Mouse (Mus musculus) liver, postnatal 0 days (tissue): ENCODE results near the gene Bpifb9a. TPM values are rescaled to one million over a fixed set of nuclear protein-coding genes. Genes with fewer than 3 reads are reported as not detected.
"Not testable (repeated sequence)": the region's sequence is repeated elsewhere in the genome, so short reads cannot be mapped to it uniquely, and the experiment has no call there.

ENCODE experiments used
- ATAC-seq: fragments of 200-750 bp; cut with Nextera tagmentation; 2 replicates; pipeline ENCODE4 v1.8.0; 2017; ENCODE audit warnings: mild to moderate bottlenecking, moderate library complexity
- DNase-seq: peaks from one replicate; pipeline ENCODE4 v3.0.0-alpha.2; 2016
- H3K27ac ChIP-seq: fragments of 300-500 bp; sonication (generic); 2 replicates; pipeline ENCODE4 v1.5.1; 2014; ENCODE audit warnings: antibody characterized with exemption, moderate library complexity, mild to moderate bottlenecking, low read depth
- H3K27me3 ChIP-seq: fragments of 300-500 bp; sonication (generic); 2 replicates; pipeline ENCODE4 v1.6.1; 2014; ENCODE audit warnings: low read length, control low read depth, mixed read lengths; ENCODE audit not compliant: insufficient read depth
- H3K36me3 ChIP-seq: fragments of 300-500 bp; sonication (generic); replicated peaks from 2 replicates; pipeline ENCODE4 v1.6.1; 2014; ENCODE audit warnings: mild to moderate bottlenecking, control low read depth, low read length, moderate library complexity, mixed read lengths; ENCODE audit not compliant: insufficient read depth
- H3K4me1 ChIP-seq: fragments of 300-500 bp; sonication (generic); 2 replicates; pipeline ENCODE4 v1.6.1; 2014; ENCODE audit warnings: antibody characterized with exemption, mild to moderate bottlenecking, control low read depth; ENCODE audit not compliant: insufficient read depth
- H3K4me2 ChIP-seq: fragments of 300-500 bp; sonication (generic); 2 replicates; pipeline ENCODE4 v1.6.1; 2014; ENCODE audit warnings: low read depth, mild to moderate bottlenecking, low read length, moderate library complexity, mixed read lengths
- H3K4me3 ChIP-seq: fragments of 300-500 bp; sonication (generic); 2 replicates; pipeline ENCODE4 v1.5.1; 2014; ENCODE audit warnings: low read depth, low read length
- H3K9ac ChIP-seq: fragments of 300-500 bp; sonication (generic); replicated peaks from 2 replicates; pipeline ENCODE4 v1.6.1; 2014; ENCODE audit warnings: mild to moderate bottlenecking, moderate library complexity
- H3K9me3 ChIP-seq: fragments of 300-500 bp; sonication (generic); 2 replicates; pipeline ENCODE4 v1.6.1; 2016; ENCODE audit warnings: mild to moderate bottlenecking, control low read depth, low read length, mixed read lengths
- CTCF ChIP-seq: sonication (generic); IDR thresholded peaks from 2 replicates; pipeline ENCODE4 v1.5.1; 2016; ENCODE audit warnings: antibody characterized with exemption, low read depth
- EP300 ChIP-seq: IDR thresholded peaks from 2 replicates; pipeline ENCODE4 v1.6.1; 2016; ENCODE audit warnings: antibody characterized with exemption, low read depth, mild to moderate bottlenecking
- WGBS: fragments of 180-500 bp; shearing (Covaris S2); extraction: QIAGEN DNeasy Blood & Tissue Kit; methylation state at CpG from one replicate; pipeline ENCODE4 v1.1.7; 2014; ENCODE audit not compliant: insufficient replicate concordance; 5-methylcytosine and 5-hydroxymethylcytosine counted together
- polyA plus RNA-seq: library from polyadenylated mRNA; unstranded; fragments of >200 nt; fragmentation: Nextera tagmentation; extraction: Ambion mirVana; gene quantifications from 2 replicates; pipeline ENCODE4 v1.2.1, GENCODE M21; 2015

The Bpifb9a gene
- polyA plus RNA-seq, 1 experiment from 2014 or later: not detected

DNA sequence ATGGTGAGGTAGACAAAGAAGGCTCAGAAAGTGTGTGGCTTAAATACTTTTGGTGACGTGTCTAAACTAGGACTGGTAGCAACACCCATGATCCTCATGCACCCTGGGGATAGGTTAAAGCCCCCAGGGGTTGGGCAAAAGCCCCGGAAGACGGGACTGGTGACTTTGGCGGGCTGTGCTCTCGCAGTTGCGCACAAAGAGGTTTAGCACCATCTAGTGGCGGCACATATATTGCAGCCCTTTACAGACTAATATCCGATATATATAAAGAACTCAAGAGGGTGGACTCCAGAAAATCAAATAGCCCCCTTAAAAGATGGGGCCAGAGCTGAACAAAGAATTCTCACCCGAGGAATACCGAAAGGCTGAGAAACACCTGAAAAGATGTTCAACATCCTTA, 37.1 kb downstream of the Bpifb9a start:
- H3K9ac ChIP-seq, H3K4me1 ChIP-seq, ATAC-seq, H3K27ac ChIP-seq, H3K4me2 ChIP-seq, H3K36me3 ChIP-seq, H3K27me3 ChIP-seq, H3K4me3 ChIP-seq, H3K9me3 ChIP-seq: not testable (repeated sequence)
- WGBS: 4% methylated on average over 10 of the region's 10 CpGs
- peak; percentile 73 for TF ChIP-seq CTCF
- peak; percentile 61 for DNase-seq

DNA sequence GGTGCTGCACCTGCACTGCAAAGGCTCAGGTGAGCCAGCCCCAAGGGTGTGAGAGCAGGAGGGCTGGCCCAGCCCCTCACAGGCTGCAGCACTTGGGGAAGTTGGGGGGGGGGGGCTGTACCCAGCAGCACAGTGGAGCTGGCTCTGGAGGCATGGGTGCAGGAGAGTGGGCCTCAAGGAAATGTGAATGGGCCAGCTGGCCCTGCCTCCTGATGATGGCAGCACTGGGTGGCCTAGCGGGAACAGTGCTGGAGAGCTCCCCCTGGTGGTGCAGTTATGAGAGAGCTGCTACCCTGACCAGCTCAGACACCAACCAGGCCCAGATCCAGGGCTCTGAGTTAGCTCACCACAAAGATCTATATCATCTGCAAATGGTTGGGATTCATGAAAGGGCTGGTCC, 42.8 kb downstream of the Bpifb9a start:
- no peaks in the 10 kb centered on the region for H3K27me3 ChIP-seq
- WGBS: 20% methylated on average over 1 of the region's 1 CpGs
- H3K9ac ChIP-seq: no peak overlapping the region
- DNase-seq (peak; percentile 87), ATAC-seq (peak; percentile 71)
- no peak overlapping the region for H3K4me2 ChIP-seq
- TF ChIP-seq CTCF (peak; percentile 97), EP300 (no peak)
- H3K9me3 ChIP-seq: no peaks in the 10 kb centered on the region
- H3K4me3 ChIP-seq: no peak overlapping the region
- H3K27ac ChIP-seq: no peak overlapping the region
- no peaks in the 10 kb centered on the region for H3K36me3 ChIP-seq
- H3K4me1 ChIP-seq: no peaks in the 10 kb centered on the region

- Histone ChIP-seq H3K9me3 (no peaks in the 10 kb centered on the region), H3K4me2 (no peak overlapping the region), H3K27me3 (no peaks in the 10 kb centered on the region), H3K36me3 (no peaks in the 10 kb centered on the region), H3K4me1 (no peaks in the 10 kb centered on the region), H3K9ac (no peak overlapping the region), H3K27ac (no peak overlapping the region), H3K4me3 (no peak overlapping the region)
- DNase-seq: no peak
- 87% methylated on average over 3 of the region's 3 CpGs for WGBS
- ATAC-seq: no peak
- no peak for TF ChIP-seq CTCF
- no peak for TF ChIP-seq EP300
Measured at GRCm38 (mm10) chr2:154301763-154302162, 44.1 kb downstream of the Bpifb9a start.

- not testable (repeated sequence) for H3K9me3 ChIP-seq, H3K36me3 ChIP-seq, H3K4me3 ChIP-seq, H3K27ac ChIP-seq, H3K4me2 ChIP-seq, H3K9ac ChIP-seq, H3K4me1 ChIP-seq, H3K27me3 ChIP-seq, DNase-seq
- 53% methylated on average over 1 of the region's 3 CpGs for WGBS
- peak; percentile 49; the same call in 1 of the 2 replicates for ATAC-seq
Measured at GRCm38 (mm10) chr2:154304604-154305003, 47.0 kb downstream of the Bpifb9a start.

DNA sequence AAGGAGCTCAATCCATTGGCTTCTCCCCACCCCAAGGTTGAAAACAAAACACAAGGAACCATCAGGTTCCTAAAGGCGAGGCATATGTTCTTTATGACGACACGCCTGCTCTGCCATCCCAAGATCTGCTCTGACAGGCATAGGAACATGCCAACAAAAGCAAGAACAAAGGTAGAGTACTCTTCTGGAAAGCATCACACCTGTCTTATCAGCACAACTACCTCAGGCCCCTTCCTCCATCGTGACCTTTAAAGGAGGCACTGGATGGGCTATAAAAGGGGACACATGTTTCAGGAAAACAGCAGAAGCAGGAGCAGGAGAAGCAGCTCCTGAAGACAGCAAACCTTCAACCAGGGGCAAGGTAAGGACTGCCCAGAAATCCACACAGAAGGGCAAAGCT, 49.3 kb downstream of the Bpifb9a start, which contains the start of gene Bpifb9b:
Gene Bpifb9b, plus strand, starts transcription at position 301 of the 400 bp plus-strand sequence.
- not testable (repeated sequence) for H3K36me3 ChIP-seq, H3K4me3 ChIP-seq, H3K9me3 ChIP-seq, H3K4me2 ChIP-seq, H3K4me1 ChIP-seq, H3K27ac ChIP-seq, H3K9ac ChIP-seq, DNase-seq, ATAC-seq, H3K27me3 ChIP-seq
- WGBS: 85% methylated on average over 4 of the region's 4 CpGs

DNA sequence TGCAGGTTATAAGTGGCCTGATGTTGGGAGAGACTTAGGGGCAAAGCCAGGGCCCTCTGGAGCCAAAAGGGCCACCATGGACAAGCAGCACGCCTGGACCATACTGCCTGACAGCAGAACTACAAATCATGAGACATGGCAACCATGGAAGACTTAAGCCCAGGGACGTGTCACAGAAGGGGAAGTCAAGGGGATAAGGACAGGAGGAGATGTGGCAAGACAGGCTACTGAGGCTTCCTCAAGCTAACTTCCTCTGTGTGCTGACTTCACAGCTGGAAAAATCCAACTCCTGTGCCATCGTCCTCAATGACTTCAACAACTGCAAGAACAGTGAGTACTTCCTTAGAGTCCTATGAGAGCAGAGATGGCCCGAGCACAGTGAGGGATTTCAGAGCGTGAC, 56.1 kb downstream of the Bpifb9a start:
- not testable (repeated sequence) for DNase-seq, H3K4me2 ChIP-seq, H3K9ac ChIP-seq, H3K4me1 ChIP-seq, H3K9me3 ChIP-seq, H3K27me3 ChIP-seq, H3K27ac ChIP-seq, H3K36me3 ChIP-seq, H3K4me3 ChIP-seq
- WGBS: 49% methylated on average over 5 of the region's 5 CpGs
- ATAC-seq: peak; percentile 62

Other genes starting within 250 kb of the Bpifb9a start
- gene Bpifa2, start 249.6 kb upstream of the Bpifb9a start, polyA plus RNA-seq: not detected in 2 replicates
- not detected in 2 replicates for gene Bpifa3, start 127.5 kb upstream of the Bpifb9a start, polyA plus RNA-seq
- gene Bpifa1, start 115.0 kb upstream of the Bpifb9a start, polyA plus RNA-seq: 0.13 TPM in 1 of 2 replicates, not detected in the other
- gene Bpifa5, start 95.2 kb upstream of the Bpifb9a start, polyA plus RNA-seq: not detected in 2 replicates
- 0.16 and 0.27 TPM in 2 replicates for gene Bpifb1, start 67.0 kb upstream of the Bpifb9a start, polyA plus RNA-seq
- gene Bpifb5, start 34.1 kb upstream of the Bpifb9a start, polyA plus RNA-seq: not detected in 2 replicates
- not detected in 2 replicates for gene Bpifb9b, start 49.4 kb downstream of the Bpifb9a start, polyA plus RNA-seq
- 5.1 and 23.7 TPM in 2 replicates for gene Cdk5rap1, start 115.2 kb downstream of the Bpifb9a start, polyA plus RNA-seq
- gene Snta1, start 150.2 kb downstream of the Bpifb9a start, polyA plus RNA-seq: 4.7 and 6.0 TPM in 2 replicates
- gene Cbfa2t2, start 178.6 kb downstream of the Bpifb9a start, polyA plus RNA-seq: 3.9 and 6.0 TPM in 2 replicates